Mouse (Mus musculus) lung, postnatal 14 days (tissue): ENCODE data around the gene Peak1.

Source experiments
- DNase-seq: peaks from one replicate; pipeline ENCODE4 v3.0.0; 2021

The Peak1 gene

DNA sequence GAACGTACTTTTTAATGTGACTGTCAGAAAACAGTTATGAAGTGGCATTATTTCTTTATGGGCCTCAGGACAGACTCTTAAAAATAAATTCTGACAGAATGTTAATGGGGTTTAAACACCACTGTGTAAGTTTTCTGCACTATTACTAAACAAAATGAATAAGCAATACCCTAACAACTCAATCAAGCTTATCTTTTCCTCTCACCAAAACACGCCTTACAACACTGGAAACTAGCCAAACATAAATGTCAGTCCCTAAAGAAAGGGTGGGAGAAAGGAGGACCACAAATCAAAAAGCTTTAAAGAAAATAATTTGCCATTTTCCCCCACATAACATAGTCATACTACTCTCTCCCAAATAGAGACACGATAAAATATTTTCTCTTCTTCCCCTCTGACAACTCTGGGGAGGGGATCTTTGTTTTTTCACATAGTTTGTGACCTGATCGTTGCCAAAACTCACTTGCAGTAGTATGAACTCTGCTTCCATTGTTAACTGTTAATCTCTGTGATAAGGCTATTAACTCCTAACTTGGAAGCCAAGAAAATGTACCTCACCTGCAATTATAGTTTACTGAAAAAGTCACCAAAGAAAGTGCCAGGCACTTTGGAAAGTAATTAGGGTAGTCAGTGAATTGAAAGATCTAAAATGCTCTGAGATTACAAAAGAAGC is 1.8 kb downstream of the Peak1 start:
- DNase-seq = no peak

DNA sequence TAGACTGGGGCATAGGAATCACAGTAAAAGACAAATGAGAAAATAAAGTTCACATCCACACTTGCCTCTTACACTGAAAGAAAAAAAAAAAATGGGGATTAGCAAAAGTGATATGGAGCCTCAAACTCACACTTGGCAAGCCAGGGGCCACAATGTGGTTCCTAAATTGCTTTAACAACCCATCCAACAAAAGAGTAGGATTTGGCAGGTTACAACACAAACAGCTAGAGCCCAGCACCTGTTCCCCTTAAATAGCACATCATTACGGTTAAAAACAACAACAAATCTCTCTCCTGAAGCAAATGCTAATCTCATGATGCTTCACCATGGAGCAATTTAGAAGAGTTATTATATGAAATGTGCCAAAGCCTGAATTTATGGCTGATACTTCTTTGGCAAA is 2.5 kb downstream of the Peak1 start:
- DNase-seq = no peak

DNA sequence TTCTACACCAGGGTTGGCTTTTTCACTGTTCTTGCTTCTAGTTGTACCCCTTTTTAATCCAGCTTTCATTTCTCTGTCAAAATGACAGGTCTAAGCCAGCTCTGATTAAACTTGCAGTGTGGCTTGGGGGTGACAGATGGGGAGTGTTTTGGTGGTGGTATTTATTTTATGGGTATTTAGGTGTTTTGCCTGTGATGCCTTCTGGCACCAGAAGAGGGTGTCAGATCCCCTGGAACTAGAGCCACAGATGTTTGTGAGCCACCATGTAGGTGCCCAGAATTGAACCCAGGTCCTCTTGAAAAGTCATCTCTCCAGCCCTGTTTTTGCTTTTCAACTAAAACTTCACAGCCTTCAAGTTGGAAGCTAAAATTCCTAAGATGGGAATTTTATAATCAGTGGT is 3.5 kb downstream of the Peak1 start:
- DNase-seq = no peak

DNA sequence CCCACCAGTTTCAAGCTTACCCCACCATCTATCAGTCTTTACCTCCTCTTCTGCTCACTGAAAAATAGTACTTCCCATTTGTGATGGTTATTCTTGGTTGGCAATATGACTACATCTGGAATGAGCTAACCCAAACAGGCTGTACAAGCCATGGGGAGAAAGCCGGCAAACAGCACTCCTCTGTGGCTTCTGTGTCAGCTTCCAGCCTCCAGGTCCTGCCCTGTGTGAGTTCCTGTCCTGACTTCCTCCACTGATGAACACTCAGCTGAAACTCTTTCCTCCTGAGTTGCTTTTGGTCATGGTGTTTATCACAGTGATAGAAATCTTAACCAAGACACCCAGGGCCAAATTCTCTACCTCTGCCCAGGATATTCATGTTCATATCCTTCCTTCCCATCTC is 5.2 kb downstream of the Peak1 start:
- DNase-seq = no peak

DNA sequence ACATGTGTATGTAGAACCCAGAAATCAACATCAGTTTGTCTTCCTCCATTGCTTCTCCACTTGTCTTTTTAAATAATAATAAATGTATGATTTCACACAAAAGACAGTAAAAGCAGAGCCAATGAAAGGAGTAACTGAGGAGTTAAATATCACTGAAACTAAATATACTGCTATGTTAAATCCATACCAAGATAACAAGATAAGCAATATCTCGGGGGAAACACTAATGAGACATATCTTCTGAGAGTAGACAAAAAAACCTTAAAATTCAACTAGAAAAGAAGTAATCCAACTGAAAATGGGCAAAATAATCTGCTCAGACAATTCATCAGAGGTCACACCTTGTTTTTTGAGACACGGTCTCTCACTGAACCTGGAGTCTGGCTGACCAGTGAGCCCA is 7.9 kb downstream of the Peak1 start:
- no peak for DNase-seq

DNA sequence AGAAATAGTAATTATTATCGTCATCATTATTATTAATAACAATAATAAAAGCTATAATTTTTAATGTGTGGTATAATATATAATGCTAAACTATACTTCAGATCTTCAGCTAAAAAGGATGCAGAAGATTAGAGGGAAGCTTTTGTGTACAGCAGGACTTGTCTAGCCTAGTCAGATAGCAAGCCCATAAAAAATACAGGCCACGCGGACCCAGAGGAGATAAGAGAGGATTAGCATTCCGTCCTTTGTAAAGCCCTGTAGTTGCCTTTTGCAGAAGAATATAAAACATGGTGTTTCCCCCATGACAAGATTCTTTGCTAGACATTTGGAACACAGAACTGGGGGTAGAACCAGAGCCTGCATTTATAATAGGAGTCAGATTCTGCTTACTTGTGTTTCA is 13.2 kb downstream of the Peak1 start:
- DNase-seq = no peak

DNA sequence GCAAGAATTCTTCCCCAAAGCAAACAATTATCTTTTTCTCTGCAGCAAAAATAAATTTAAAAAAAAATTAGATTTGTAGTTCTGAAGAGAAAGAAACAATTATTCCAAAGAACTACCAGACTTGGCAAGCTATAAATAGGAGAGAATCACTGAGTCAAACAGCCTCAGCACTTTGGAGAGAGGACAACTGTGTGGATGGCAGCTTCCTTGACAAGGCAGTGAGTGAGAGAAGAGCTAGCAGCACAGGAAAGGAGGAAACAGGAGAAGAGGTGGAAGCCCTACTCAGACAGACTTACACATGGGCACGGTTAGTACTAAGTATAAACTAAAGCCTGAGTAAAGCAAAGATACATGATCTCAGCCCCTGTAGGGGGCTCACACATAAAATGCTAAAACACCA is 21.6 kb downstream of the Peak1 start:
- DNase-seq = no peak

DNA sequence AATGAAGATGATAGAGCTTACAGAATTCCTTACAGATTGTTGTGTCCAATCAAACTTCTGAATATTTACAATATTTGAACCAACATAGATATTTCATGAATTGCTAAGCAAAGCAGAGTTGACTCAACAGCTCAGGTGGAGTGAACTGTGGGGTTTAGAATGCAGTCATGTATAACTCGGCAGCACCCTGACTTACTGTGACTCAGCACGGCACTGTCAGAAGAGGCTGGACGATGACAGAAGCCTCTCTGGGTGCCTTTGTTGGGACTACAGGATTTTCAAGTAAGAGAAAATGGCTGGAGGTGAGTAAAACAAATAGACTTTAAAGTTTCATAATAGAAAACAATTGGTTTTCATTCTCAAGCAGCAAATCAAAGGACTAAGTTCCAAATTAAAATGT is 25.0 kb downstream of the Peak1 start:
- DNase-seq = no peak

DNA sequence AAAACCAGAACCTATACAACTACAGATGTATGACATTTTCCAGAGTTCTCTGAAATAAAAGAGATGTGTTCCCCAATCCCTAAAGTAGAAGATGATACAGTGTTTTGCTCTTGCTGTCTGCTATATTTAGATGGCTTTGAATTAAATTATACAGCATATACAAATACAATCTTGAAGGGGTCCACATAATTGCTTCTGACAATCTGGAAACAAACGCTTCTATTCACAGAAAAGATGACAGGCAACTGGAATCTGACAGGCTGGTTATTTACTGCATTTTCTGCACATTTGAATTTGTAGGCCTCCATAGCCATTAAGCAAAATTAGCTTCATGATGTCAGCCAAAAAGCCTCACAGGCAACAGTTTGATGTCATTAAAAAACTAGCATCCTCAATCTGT is 35.1 kb downstream of the Peak1 start:
- no peak for DNase-seq

DNA sequence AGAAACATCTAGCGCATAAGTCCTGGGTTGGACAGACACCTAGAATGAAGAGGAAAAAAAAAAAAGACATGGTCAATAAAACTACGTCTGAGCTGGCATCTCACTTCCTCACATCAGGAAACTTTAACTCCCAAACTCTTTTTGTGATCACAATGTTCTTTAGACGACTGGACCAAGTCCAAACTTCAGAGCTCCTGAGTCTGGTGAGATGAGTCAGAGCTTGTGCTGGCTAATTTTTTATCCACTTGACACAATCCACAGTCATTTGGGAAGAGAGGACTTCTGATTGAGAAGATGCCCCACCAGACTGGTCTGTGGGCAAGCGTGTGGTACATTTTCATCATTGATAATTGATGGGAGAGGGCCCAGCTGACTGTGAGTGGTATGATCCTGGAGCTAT is 43.5 kb downstream of the Peak1 start:
- DNase-seq = peak; percentile 16

DNA sequence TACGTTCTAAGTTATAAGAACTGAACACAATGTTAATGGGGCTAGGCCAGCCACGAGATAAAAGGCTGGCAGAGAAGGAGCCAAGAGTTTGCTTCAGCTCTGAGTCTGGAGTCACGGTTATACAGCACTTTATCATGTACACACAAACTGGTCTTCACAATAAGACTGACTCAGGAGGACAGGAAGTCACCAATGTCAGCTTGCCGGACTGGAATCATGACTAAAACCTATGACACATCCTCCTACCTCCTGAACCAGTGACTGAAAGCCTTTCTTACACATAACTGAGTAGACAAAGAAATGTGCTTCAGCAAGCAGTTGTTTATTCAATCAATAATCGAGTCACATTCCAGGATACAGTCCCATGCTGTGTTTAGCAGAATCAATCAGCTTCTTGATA is 47.2 kb downstream of the Peak1 start:
- DNase-seq = no peak

DNA sequence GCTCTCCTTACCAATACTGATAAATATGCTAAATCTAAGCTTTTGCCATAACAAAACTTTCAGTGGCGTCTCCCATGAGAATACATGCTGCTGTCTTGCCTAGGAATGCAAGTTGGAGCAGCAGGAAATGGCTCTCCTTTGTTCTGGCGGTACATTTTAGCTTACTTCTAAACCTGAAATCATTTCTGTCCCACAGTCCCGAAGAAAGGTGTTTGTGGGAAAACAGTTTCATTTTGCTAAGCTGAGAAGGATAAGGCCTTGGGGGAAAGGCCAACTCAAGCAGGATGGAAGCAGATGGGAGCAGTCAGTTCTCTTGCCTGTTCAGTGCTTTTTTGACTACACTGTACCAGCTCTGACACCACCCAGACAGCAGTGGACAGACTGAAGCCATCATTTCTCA is 49.1 kb downstream of the Peak1 start:
- no peak for DNase-seq

DNA sequence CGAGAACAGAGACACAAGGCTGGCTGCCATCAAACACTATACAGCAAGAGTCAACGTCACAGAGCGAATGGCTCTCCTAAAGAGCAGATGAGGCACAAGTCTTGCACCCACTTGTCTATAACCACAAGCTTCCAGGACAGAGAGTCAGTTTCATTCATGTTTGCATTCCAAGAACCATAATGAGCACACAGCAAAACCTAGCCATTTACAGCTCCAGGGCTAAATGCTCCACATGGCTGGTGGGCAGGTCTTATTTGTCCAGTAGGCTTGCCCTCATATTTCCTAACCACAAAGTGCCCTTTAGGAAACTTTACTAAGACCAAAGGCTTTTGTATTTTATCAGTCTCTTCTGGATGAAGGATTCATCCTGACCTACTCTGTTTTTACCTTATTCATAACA is 54.6 kb downstream of the Peak1 start:
- no peak for DNase-seq

DNA sequence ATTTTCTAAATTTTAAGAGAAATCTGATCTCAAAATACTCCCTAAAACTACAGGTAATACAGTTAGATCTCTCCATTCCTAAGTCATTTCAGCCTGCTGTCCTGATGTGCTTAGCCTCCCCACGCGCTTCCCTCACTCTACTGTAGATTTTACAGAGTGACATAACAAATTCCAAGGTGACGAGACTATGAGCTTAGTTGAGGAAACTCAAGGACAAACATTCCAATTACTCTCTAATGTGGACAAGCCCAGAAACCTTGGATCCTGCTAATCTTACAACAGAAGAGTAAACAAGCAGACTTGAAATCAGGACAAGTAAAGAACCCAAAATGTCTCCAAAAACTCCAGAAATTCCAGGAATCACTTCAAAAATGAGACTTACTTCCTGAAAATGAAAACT is 58.6 kb downstream of the Peak1 start:
- DNase-seq = no peak

DNA sequence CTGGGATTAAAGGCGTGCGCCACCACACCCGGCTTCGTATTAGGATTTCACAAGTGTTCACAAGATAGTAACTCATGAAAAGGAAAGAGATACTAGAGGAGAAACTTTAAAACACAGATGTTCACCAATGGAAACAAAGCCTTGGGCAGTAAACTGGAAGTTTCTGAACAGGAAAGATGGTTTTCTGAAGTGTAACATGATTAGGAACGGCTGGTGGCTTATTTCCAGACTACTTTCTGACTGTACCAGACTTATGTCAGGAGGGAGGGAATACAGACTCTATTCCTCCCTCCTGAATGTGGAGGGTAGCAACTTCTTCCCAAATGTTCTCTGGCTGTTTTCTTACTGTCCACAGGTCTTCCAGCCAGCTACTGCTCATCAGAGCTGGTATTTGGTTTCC is 62.7 kb downstream of the Peak1 start:
- DNase-seq = no peak

DNA sequence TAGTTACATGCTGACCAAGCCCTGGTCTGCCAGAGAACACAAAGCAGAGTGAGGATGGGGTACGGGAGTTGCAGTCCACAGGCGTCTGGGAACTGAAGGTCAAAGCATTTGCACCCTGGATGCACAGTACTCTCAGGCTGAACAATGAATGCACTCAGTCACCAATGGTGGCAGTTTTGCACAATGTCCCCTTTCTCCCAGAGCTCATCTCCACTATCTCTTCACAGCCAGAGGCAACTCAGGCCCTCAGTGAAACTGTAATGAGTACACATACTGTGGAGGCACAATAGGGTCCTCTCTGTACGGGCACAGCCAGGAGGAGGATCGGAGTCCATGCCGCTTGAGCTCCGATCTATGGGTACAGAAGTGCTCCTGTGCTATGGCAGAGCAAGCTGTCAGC is 71.5 kb downstream of the Peak1 start:
- no peak for DNase-seq

DNA sequence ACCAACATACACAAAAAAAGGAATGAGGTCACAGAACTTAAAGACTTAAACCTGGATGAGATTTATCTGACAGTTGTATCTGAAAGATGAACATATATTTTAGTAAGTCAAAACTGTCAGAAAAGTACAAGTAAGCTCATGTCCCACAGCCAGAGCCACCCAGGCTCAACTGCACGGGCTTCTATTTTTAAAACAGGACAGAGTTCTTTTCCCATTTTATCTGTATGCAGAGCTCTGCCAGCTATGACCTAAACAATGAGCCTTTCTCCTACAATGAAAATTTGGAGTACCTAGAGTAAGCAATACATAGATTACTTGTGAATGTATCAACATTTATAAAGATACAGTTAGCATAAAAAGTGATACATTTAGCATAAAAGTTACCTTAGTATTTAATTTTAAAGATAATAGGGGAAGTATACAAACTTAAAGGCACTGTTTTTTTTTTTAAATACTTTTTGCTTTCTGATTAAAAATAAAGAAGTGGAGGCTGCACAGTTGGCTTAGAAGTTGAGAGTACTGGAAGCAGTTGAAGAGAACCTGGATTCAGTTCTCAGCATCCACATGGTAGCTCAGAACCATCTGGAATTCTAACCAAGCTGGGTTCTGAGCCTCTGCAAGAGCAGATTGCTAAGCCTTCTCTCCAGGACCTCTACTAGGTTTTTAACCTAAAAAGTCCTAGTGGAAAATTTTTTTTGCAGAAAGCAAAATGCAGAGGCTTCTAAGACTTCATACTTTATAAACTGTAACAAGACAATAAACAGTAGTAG is 78.3 kb downstream of the Peak1 start:
- DNase-seq = no peak

DNA sequence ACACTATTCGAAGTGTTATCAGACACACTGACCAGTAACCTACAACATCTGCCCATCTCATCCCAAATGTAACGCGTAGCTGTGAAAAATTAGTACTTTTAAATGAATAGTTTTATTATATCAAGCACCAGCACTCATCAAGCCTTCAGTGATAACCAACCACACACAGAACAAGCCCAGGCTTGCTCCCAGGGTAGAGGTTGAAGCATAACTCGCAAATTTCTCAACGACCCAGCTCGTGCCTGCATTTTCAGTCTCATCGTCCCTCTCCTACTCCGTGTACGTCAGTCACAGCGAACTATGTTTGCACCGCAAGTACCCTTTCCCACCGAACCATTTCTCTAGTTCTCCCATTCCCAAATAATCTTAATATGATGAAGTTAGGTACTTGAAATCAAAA is 83.5 kb downstream of the Peak1 start:
- DNase-seq = no peak

DNA sequence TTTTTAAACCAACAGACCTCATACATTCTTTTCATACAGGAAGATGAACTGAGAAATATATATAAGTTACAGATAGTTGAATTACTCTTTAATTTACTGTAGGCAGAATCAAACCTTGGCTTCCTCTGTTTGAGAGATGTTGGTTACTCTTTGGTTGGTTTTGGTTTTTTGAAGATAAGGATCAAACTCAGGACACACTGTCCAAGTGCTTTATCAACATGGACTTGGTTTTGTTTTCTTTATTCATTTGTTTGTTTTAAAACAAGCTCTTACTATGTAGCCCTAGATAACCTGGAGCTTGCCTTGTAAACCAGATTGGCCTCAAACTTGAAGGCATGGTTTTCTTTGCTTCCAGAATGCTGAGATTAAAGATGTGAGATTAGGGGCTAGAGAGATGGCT is 85.1 kb downstream of the Peak1 start:
- no peak for DNase-seq

DNA sequence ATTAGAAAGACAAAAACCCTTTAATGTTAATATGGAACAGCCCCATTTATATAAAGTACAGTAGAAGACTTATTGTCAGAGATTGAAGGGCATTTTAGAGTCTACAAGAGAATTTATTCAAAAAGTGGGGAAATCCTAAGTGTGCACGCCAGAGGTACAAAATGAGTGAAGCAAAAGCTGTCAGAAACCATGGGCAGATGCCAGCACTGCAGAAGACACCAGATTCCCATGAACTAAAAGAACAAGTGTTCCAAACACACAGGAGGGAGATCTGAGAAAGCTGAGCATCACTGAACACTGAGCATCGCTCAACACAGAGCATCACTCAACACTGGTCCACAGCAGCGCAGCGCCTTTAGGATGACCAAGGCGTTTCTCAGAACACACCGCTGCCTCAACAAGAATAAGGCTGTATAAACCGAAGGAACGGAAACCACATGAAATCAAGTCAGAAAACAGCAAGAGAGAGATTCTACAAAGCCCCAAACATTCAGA is 91.3 kb downstream of the Peak1 start:
- DNase-seq = no peak

DNA sequence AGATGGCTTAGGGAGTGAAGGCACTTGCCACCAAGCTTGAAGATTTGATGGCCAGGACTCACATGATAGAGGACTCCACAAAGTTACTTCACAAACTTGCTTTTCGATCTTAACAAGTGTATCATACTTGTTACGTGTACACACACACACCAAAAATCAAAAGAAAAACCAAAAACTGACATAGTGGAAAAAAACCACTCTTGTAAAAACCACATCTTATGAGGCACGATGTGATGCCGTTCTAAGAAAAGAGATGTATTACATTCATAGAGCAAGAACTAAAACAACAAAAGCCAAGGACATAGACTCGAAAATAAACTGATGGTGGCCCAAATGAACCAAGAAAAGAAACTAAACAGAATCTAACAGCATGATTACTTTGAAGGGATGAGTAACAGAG is 92.1 kb downstream of the Peak1 start:
- DNase-seq = no peak

DNA sequence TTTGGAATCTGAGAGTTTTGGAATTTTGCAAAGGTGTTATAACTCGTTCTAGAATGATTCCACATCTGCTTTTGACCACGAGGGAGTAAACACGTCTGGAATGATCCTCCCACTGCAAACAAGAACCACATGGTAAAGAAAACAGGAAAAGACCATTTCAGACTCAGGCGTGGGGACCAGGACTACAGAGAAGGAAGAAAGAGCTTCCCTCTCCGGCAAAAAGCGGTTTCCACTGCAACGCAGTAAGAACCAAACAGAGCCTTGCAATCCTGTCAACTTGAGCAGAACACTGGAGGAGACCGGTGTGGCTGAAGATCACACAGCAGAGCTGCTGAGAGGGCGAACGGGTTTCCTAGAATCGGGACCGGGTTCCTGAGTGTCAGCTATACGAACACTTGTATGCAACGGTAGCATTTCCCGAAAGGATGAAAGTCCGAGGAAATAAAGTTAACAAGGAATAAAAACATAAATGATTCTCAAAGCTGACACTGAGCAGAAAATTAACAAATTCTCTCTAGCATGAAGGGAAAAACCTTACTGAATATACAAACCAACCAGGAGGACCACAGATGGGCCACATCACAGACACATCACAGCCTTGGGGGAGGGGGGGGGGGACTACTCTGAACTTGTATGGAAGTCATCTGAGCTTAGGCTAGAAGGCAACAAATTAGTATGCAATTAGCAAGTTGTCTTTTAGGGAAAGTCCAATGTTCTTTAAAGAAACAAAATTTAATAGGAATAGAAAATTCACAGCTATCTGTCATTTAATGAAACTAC is 93.1 kb downstream of the Peak1 start:
- peak; percentile 15 for DNase-seq

DNA sequence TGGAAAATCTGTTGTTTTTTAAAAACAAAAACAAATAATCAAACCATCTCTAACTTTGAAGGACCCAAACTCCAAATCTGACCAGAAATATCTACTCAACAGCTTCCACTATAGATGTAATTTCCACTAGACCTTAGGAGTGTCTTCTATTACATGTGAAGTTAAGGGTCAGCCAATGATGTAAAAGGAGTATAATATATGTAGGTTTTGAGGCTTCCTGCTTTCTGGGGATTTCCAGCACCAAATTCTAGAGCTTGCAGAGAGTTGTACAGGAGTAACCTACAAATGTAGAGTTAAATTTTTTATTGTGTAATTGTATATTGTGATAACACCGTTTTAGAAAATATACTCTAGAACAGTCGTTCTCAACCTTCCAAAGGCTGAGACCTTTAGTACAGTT is 96.6 kb downstream of the Peak1 start:
- DNase-seq = no peak

DNA sequence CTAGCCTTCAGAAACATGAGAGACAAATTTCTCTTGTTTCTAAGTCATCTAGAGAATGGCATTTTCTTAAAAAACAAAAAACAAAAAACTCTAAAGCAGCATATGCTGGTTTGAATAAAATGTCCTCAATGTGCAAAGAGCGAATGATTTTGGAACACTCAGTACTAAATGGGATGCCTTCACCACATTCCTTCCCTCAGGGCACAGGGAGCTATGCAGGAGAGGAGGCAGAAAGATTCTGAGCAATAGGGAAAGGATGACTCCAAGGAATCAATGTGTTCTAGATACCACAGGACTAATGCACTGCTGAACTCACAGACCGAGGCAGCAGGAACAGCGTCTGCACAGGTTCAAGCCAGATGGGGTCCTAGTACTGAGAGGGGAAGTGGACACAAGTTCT is 103.5 kb downstream of the Peak1 start:
- DNase-seq = no peak
